Mouse (Mus musculus) ES-Bruce4 (cell line): ENCODE results near the gene Srarp. TPM values are rescaled to one million over a fixed set of nuclear protein-coding genes. Genes with fewer than 3 reads are reported as not detected.
A peak's percentile ranks its signal among the peaks of the same experiment; 100 is the strongest.

ENCODE experiments used
- H3K27ac ChIP-seq: 2 replicates; pipeline ENCODE4 v1.5.1; 2012; ENCODE audit warnings: low read length, inconsistent platforms; ENCODE audit not compliant: insufficient read depth
- H3K27me3 ChIP-seq: 2 replicates; pipeline ENCODE4 v1.6.1; 2012; ENCODE audit warnings: mild to moderate bottlenecking, low read length, inconsistent platforms; ENCODE audit not compliant: control insufficient read depth, poor library complexity, insufficient read depth, severe bottlenecking
- H3K36me3 ChIP-seq: 2 replicates; pipeline ENCODE4 v1.6.1; 2012; ENCODE audit warnings: inconsistent platforms, mild to moderate bottlenecking, low read length, moderate library complexity; ENCODE audit not compliant: control insufficient read depth, poor library complexity, insufficient read depth, severe bottlenecking
- H3K4me1 ChIP-seq: one replicate; pipeline ENCODE4 v1.8.1; 2011; ENCODE audit warnings: low read length; ENCODE audit not compliant: control insufficient read depth, insufficient read depth
- H3K4me3 ChIP-seq: 2 replicates; pipeline ENCODE4 v1.5.1; 2011; ENCODE audit warnings: low read depth, mild to moderate bottlenecking, low read length
- H3K9ac ChIP-seq: 2 replicates; pipeline ENCODE4 v1.6.1; 2012; ENCODE audit warnings: low read depth, mild to moderate bottlenecking, inconsistent platforms; ENCODE audit not compliant: poor library complexity, severe bottlenecking
- H3K9me3 ChIP-seq: replicated peaks from 2 replicates; pipeline ENCODE4 v1.6.1; 2012; ENCODE audit warnings: mild to moderate bottlenecking, low read length, inconsistent platforms; ENCODE audit not compliant: control insufficient read depth, poor library complexity, insufficient read depth, severe bottlenecking
- CTCF ChIP-seq: IDR thresholded peaks from one replicate; pipeline ENCODE4 v1.8.1; 2011; ENCODE audit warnings: low read depth, low read length
- EP300 ChIP-seq: IDR thresholded peaks from 2 replicates; pipeline ENCODE4 v1.6.1; 2011; ENCODE audit warnings: low read depth, low read length; ENCODE audit not compliant: insufficient read depth
- POLR2A ChIP-seq: IDR thresholded peaks from one replicate; pipeline ENCODE4 v1.8.1; 2011; ENCODE audit warnings: low read length; ENCODE audit not compliant: insufficient read depth
- polyA plus RNA-seq: library from polyadenylated mRNA; stranded (reverse); fragments of >200 nt; gene quantifications from 2 replicates; pipeline ENCODE4 v1.2.4, GENCODE M21; 2011; ENCODE audit warnings: low read depth; ENCODE audit not compliant: missing spikeins, insufficient read depth, insufficient read length

Srarp gene
- not detected in 2 replicates for polyA plus RNA-seq

DNA sequence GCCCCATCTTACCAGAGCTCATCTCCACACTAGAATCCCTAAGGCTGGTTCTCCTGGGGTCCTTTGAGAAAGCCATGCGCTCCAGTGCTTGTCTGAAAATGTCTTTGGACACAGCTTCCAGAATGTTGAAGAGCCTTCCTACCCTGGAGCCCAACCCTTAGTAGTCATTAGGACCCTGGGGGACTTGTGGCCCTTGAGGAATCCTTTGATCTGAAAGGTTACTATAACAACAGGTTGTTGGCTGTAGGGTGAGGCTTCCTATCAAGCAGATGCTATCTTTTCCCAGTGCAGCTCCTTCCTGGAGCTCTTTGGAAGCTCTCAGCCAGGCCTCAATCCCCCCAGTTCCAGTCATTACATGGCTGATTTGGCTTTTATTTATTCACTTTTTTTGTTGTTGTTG, at the start of gene Srarp:
Gene Srarp (minus strand): TSS at position 132 of the 400 bp plus-strand sequence.
- Histone ChIP-seq H3K9ac (no peak within 1 kb of the TSS), H3K4me3 (no peak within 1 kb of the TSS), H3K27ac (no peak within 1 kb of the TSS), H3K4me1 (peaks cover 10% of the 10 kb centered on the region), H3K36me3 (no peaks in the 10 kb centered on the region), H3K9me3 (no peaks in the 10 kb centered on the region), H3K27me3 (no peaks in the 10 kb centered on the region)
- no peak for TF ChIP-seq EP300
- TF ChIP-seq CTCF: no peak
- no peak for TF ChIP-seq POLR2A

DNA sequence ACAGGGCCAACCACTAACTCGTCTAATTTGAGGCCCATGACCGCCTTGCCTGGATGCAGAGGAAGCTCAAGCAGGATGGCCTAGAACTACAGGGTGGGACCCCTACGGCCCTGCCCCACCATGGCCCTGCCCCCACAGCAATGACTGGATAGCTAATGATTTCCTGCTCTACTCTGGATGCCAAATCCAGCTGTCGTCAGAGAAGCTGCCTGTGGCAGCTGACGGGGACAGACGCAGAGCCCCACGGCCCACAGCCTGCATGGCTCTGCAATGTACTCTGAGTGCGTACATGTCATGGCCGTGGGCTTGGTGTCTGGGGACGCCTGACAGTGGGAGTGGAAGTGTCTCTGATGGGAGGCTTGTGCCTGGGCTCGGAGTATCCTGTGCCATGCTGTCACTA, 48.2 kb upstream of the Srarp start:
- no peaks in the 10 kb centered on the region for H3K9me3 ChIP-seq
- H3K27ac ChIP-seq: no peak overlapping the region
- peaks cover 13% of the 10 kb centered on the region; the same call in 1 of the 2 replicates for H3K36me3 ChIP-seq
- H3K4me3 ChIP-seq: no peak overlapping the region
- H3K9ac ChIP-seq: no peak overlapping the region
- TF ChIP-seq POLR2A: no peak
- no peaks in the 10 kb centered on the region for H3K27me3 ChIP-seq
- H3K4me1 ChIP-seq: no peaks in the 10 kb centered on the region

DNA sequence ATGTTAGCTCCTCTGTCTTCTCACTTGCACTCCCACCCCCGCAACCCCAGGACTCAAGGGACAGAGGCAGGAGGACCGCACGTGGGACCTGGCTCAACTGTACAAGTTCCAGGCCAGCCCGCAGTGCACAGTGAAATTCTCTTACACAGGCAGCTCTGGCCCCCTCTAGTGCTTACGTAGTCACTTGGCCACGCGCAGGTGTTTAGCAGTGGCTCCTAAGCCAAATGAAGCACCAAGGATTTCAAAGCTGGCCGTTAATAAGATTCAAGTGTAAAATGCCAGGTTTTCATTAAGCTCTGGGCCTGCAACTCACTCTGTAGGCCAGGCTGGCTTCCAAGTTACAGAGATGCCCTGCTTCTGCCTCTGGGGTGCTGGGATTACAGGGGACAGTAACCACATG, 43.5 kb upstream of the Srarp start:
- no peak overlapping the region for H3K4me3 ChIP-seq
- H3K27ac ChIP-seq: no peak overlapping the region
- no peaks in the 10 kb centered on the region for H3K9me3 ChIP-seq
- H3K36me3 ChIP-seq: peaks cover 10% of the 10 kb centered on the region; the same call in 1 of the 2 replicates
- no peaks in the 10 kb centered on the region for H3K4me1 ChIP-seq
- H3K9ac ChIP-seq: no peak overlapping the region
- no peaks in the 10 kb centered on the region for H3K27me3 ChIP-seq
- TF ChIP-seq CTCF: peak; percentile 46
- no peak for TF ChIP-seq EP300

GRCm38 (mm10) chr4:141478794-141479193, 42.9 kb upstream of the Srarp start:
- no peaks in the 10 kb centered on the region for H3K27me3 ChIP-seq
- H3K9ac ChIP-seq: peak overlapping the region; percentile 40
- H3K36me3 ChIP-seq: peaks cover 10% of the 10 kb centered on the region; the same call in 1 of the 2 replicates
- H3K9me3 ChIP-seq: no peaks in the 10 kb centered on the region
- TF ChIP-seq EP300 (no peak), CTCF (no peak), POLR2A (no peak)
- H3K27ac ChIP-seq: no peak overlapping the region
- H3K4me3 ChIP-seq: no peak overlapping the region
- no peaks in the 10 kb centered on the region for H3K4me1 ChIP-seq

DNA sequence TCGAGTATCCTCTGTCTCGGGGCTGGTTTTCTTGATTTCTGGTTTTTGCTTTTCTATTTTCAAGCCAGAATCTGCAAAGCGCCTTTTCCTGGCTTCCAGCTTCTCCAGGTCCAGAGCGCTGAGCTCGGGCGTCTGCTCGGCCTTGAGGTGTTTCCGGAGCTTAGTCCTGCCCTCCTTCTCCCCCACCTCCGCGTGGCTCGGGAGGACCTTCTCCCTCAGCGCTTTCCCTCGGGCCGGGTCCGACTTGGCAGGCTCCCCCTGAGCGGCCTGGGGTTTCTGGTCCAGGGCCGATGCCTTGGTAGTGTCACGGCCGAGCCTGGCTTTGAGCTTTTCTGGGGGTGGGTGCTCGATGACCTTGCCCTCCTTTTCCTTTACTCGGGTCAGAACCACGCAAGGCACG, 42.3 kb upstream of the Srarp start:
- H3K36me3 ChIP-seq: peaks cover 10% of the 10 kb centered on the region; the same call in 1 of the 2 replicates
- TF ChIP-seq EP300 (no peak), CTCF (no peak), POLR2A (no peak)

GRCm38 (mm10) chr4:141477681-141478102, 41.8 kb upstream of the Srarp start:
- Histone ChIP-seq H3K36me3 (peaks cover 10% of the 10 kb centered on the region; the same call in 1 of the 2 replicates), H3K9ac (no peak overlapping the region), H3K27me3 (no peaks in the 10 kb centered on the region), H3K4me3 (no peak overlapping the region), H3K27ac (no peak overlapping the region), H3K9me3 (no peaks in the 10 kb centered on the region), H3K4me1 (no peaks in the 10 kb centered on the region)
- TF ChIP-seq POLR2A: no peak
- no peak for TF ChIP-seq EP300
- no peak for TF ChIP-seq CTCF

More for the DNA sequence above, 42.3 kb upstream of the Srarp start:
- H3K4me3 ChIP-seq: no peak overlapping the region
- H3K27ac ChIP-seq: no peak overlapping the region
- H3K9me3 ChIP-seq: no peaks in the 10 kb centered on the region
- H3K9ac ChIP-seq: peak overlapping the region; percentile 40
- H3K27me3 ChIP-seq: no peaks in the 10 kb centered on the region
- no peaks in the 10 kb centered on the region for H3K4me1 ChIP-seq
